Mouse (Mus musculus) adrenal gland, postnatal 14 days (tissue): ENCODE results near the gene Txn1. TPM values are rescaled to one million over a fixed set of nuclear protein-coding genes. Genes with fewer than 3 reads are reported as not detected.
A peak's percentile ranks its signal among the peaks of the same experiment; 100 is the strongest.

Source experiments
- DNase-seq: peaks from one replicate; pipeline ENCODE4 v3.0.0; 2021; ENCODE audit warnings: mixed read lengths
- total RNA-seq: library from RNA; stranded (reverse); gene quantifications from 2 replicates; pipeline ENCODE4 v1.2.3, GENCODE M21; 2021

The Txn1 gene
- total RNA-seq, 1 experiment from 2014 or later: 239 TPM

DNA sequence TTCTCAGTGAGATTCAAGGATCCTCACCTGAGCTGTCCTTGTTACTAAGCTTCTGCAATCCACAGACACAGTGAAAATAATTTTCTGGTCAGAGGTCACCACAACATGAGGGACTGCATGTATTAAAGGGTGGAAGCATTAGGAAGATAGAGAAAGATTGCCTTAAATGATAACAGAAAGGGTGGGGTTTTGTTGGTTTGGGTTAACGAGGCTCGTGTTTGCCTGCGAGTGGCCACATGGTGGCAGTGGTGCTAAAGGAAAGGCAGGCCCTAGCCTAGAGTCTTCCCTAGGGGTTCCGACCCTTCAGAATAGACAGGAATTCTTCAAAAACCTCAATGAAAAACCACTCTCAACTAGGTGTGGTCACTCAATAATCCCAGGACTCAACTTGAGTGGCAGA is 55.0 kb downstream of the Txn1 start:
- DNase-seq: peak; percentile 70

DNA sequence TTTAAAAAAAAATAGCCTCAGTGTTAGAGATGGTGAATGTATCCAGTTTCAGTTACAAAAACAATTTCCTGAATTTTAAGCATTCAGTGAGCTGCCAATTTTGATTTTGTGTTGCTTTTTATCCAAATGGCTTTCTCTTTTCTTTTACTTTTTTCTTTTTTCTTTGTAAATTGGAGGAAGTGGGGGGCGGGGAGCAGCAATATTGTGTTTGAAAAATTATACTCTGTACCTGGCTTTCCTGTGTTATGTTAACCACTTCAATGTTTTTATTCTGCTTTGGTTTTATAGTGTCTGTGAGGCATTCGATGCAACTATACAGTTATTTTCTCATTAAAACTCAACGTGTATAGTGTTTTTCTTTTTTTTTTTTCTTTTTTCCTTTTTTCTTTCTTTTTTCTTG is 59.6 kb downstream of the Txn1 start:
- no peak for DNase-seq

DNA sequence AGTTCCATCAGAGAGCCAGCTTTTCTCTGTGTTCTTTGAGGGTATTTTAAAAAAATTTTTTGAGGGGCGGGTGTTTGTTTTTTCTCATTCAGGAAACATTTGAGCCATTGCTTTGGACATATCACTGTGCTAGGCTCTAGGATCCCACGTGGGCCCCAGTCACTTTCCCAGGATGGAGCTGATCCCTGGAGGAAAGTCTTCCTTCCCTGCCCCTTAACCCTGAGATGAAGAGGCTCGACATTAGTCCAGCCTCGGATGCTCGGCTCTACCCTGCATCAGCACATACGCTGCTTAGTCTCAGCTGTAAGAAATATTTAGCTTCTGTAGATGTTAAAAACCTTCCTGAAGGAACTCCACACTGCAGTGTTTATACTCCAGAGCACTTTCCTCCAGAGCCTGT is 60.3 kb downstream of the Txn1 start:
- DNase-seq: no peak

DNA sequence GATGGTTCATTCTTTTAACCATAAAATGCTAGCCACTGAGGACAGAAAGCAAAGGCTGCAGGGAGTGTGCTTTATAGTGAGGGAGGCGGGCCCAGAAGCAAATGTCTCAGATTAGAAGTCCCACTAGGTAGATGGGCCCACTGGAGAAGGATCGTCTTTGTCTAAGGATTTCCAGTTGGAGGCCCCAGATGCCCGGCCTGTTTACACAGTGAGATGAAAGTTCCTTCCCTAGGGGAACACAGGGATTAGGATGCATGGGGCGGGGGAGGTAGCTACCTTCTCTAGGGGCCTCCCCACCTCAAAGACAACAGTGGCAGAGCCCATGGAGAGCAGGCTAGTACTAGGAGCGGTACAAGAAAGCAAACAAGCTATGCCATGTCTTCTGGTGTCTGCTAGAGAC is 61.1 kb downstream of the Txn1 start:
- DNase-seq: no peak

Other genes starting within 250 kb of the Txn1 start
- gene Akap2, start 238.8 kb downstream of the Txn1 start, total RNA-seq: 129 and 137 TPM in 2 replicates
- 9.0 and 9.4 TPM in 2 replicates for gene D630039A03Rik, start 40.1 kb downstream of the Txn1 start, total RNA-seq
- gene Txndc8, start 52.7 kb upstream of the Txn1 start, total RNA-seq: not detected in 2 replicates